Mouse (Mus musculus) gastrocnemius, adult 18-20 months (tissue): ENCODE results near the gene Ddrgk1. TPM values are rescaled to one million over a fixed set of nuclear protein-coding genes. Genes with fewer than 3 reads are reported as not detected.

Source experiments
- DNase-seq: peaks from one replicate; pipeline ENCODE4 v3.0.0; 2021; ENCODE audit warnings: low spot score
- long read RNA-seq, 2 experiments: library from polyadenylated mRNA; stranded (forward); transcript quantifications; one replicate each; pipeline ENCODE4 v2.0.0; 2021
- total RNA-seq, 2 experiments: library from RNA; stranded (reverse); gene quantifications; 2 replicates each; pipeline ENCODE4 v1.2.3; 2021

Ddrgk1 gene
- 100 to 1,000 TPM; 117 to 118 TPM for total RNA-seq
- long read RNA-seq, experiment 1, transcript Ddrgk1-201 (9 exons, 1,238 nt), result major isoform, 124 of 141 reads
- long read RNA-seq, experiment 1, partial matches to known transcripts, result 9 of 141 reads
- long read RNA-seq, experiment 1, other reads (novel, unspliced or antisense), result 8 of 141 reads
- long read RNA-seq, experiment 2, transcript Ddrgk1-201 (9 exons, 1,238 nt), result major isoform, 131 of 141 reads
- long read RNA-seq, experiment 2, partial matches to known transcripts, result 3 of 141 reads
- long read RNA-seq, experiment 2, other reads (novel, unspliced or antisense), result 7 of 141 reads

GRCm38 (mm10) chr2:130664102-130664701 lies at the start of gene Ddrgk1:
Gene Ddrgk1 (minus strand): TSS chr2:130664659.
- DNase-seq, result peak; percentile 91

DNA sequence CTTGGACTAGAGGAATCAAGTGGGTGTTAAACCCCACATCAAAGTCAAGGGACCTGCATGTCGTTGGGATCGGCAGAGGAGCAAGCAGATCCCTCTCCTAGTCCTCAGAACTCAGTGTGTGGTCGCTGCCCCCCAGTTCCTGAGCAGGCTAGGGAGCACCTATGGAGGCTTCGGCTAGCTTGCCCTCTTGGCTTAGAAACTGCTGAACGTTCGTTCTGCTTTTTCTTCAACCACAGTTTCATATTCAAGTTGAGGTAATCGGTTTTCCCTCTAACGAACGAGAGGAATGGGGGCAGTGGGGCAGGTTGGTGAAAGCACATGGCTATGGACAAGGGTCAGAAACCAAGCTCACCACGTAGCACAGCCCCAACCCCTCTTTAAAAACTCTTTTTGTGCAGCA lies 42.6 kb upstream of the Ddrgk1 start:
- no peak for DNase-seq

DNA sequence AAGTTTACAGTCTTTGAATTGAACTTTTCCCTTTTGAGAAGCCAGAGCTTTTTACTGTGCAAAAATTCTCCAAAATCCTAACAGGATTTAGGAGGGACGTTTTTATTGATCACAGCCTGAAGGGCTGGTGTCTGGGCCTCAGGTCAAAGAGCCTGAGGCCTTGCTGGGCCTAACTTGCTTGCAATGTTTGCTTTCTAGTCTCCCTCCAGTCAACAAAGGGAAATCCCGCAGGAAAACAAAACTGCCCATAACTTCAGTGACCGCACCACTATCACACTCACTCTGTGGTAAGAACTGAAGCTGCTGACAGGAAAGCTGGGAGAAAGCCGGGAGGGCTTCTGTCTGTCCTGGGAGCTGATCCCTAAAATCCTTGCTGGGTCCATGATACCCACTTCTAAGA lies 42.1 kb upstream of the Ddrgk1 start:
- no peak for DNase-seq

DNA sequence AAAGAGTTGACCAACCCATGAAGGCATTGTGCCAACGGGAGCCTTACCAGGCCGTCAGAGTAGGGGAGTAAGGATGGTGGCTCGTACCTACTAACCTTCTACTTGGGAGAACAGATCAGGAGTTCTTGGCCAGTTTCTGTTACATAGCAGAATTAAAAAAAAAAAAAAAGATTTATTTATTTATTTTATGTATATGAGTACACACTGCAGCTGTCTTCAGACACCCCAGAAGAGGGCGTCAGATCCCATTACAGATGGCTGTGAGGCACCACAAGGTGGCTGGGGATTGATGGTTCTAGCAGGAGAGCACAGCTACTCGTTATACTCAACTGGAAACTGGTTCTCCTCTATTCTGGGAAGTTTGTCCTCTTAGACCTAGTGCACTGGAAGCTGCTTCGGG lies 40.7 kb upstream of the Ddrgk1 start:
- DNase-seq, result no peak

DNA sequence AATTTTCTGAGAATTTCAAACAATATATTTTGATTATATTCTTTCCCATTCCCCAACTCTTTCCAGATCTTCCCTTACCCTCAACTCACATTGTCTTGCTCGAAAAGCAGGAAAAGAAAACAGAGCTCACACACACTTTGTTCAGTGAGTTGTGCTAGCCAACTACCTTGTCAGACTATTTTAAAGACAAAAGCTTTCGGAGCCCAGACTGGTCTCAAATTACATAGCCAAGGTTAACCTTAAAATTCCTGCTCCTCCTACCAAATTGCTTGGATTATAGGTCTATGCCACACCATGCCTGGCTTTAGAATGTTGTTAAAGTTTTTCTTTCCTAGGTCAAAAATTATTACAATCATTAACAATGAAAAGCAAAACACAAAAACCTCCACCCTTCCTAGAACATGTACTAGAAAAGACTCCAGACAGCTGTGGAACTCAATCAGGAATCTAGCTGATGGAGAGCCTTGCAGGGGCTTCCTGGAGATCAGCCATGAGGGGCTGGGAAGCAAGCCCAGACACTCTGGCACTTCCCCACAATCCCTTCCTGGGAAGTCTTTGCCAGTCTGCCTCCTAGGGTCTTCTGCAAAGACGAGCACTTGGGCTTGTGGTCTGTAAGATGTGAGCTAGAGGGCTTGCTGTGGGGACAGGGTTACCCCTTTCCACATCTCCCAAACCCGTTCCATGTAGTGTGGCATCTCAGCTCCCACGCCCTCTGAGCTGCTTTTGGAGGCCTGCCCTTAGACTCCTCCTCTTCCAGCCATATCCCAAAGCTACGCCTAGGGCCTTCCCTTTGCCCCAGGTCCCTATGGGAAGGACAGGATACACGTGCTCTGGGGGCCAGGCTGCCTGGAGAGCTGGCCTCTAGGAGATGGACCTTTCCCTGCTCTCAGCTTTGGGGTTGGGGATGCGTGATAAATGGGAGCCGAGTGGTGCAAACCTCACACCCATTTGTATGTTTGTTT lies 39.9 kb upstream of the Ddrgk1 start:
- no peak for DNase-seq

GRCm38 (mm10) chr2:130697821-130698266 lies 33.4 kb upstream of the Ddrgk1 start:
- no peak for DNase-seq

- DNase-seq, result peak; percentile 38
Observed at GRCm38 (mm10) chr2:130697153-130697810, 32.8 kb upstream of the Ddrgk1 start, which contains the start of gene Slc4a11. Gene Slc4a11 (minus strand): TSS chr2:130697519.

- DNase-seq, result no peak
Observed at GRCm38 (mm10) chr2:130696700-130697152, 32.3 kb upstream of the Ddrgk1 start.

DNA sequence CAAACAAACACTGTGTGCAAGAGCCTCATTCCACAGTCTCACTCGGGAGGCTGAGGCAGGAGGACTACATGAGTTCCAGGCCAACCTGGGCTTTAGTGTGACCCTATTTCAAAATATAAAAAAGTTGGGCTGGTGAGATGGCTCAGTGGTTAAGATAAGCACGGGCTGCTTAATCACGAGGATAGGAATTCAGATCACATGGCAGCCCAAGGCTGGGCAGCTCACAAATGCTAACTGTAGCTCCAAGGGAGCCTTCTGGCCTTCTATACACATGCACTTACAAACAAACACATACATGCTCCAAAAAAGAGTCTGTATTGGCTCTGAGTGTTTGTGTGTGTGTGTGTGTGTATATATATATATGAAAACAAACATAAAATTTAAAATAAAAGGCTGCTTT lies 29.1 kb upstream of the Ddrgk1 start:
- no peak for DNase-seq

GRCm38 (mm10) chr2:130689011-130689410 lies 24.6 kb upstream of the Ddrgk1 start:
- no peak for DNase-seq

DNA sequence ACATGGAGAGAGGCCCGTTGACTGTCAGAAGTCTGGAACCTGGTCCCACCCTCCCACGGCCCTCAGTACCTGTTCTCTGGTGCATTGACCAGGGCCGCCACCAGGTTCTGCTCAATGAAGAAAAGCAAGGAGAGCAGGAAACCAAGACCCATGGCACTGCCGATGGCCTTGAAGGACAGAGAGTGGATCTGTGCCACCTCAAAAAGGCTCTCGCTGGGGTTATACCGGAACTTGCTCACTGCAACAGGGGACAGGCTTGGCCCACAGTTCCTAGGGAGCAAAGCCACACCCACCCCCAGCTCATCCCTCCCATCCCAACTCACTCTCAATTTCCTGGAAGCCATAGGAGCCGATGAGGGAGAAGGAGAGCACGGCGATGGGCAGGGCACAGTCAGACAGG lies 21.0 kb upstream of the Ddrgk1 start:
- DNase-seq, result no peak

GRCm38 (mm10) chr2:130681531-130681930 lies 17.1 kb upstream of the Ddrgk1 start:
- DNase-seq, result no peak

DNA sequence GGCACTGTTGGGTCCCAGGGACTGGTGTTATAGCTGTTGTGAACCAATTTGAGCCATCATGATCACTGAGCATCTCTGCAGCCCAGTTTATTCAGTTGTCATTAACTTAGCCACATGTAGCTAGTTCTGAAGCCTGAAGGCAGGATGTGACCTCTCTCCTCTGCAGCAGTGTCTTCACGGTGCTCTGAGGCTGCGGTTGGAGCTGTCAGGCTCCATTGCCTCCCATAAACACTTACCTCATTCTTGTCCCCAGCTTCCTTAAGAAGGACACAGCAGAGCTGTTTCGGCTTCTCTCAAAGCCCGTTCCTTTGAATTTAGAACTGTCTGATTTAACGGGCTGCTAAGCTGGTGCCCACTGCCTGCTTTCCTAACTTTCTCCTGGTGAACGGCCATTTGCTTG lies 15.4 kb upstream of the Ddrgk1 start:
- DNase-seq, result no peak

- no peak for DNase-seq
Observed at GRCm38 (mm10) chr2:130679154-130679553, 14.7 kb upstream of the Ddrgk1 start.

- no peak for DNase-seq
Observed at GRCm38 (mm10) chr2:130677211-130677610, 12.8 kb upstream of the Ddrgk1 start.

GRCm38 (mm10) chr2:130667559-130667958 lies 3.1 kb upstream of the Ddrgk1 start, which contains the start of gene Itpa:
Gene Itpa (plus strand): TSS chr2:130667610.
- DNase-seq, result peak; percentile 79

GRCm38 (mm10) chr2:130663342-130663741 lies 1.1 kb downstream of the Ddrgk1 start:
- DNase-seq, result no peak

DNA sequence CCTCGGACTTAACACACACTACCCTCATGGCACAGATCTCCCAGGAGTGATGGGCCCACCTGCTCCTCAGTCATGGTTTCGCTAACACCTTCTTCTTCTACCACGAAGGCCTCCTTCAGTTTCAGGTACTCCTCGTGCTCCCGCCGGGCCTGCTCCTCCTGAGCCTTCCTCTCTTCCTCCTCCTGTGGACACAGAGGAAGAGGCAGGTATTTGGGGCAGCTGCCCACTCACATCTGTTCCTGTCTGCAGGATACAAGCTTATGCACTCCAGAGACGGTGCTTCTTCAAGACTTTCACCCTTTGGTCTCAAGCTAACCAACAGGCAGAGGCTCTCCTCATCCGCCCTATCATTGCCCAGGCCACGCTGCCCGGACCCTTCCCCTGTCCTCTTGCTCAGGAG lies 5.9 kb downstream of the Ddrgk1 start:
- no peak for DNase-seq

- DNase-seq, result no peak
Observed at GRCm38 (mm10) chr2:130657541-130657940, 6.9 kb downstream of the Ddrgk1 start.

GRCm38 (mm10) chr2:130656536-130656935 lies 7.9 kb downstream of the Ddrgk1 start:
- no peak for DNase-seq

GRCm38 (mm10) chr2:130655660-130656339 lies 8.7 kb downstream of the Ddrgk1 start:
- no peak for DNase-seq
